ENCODE assay signal across 19 mouse cellular contexts in the genomic region with DNA sequence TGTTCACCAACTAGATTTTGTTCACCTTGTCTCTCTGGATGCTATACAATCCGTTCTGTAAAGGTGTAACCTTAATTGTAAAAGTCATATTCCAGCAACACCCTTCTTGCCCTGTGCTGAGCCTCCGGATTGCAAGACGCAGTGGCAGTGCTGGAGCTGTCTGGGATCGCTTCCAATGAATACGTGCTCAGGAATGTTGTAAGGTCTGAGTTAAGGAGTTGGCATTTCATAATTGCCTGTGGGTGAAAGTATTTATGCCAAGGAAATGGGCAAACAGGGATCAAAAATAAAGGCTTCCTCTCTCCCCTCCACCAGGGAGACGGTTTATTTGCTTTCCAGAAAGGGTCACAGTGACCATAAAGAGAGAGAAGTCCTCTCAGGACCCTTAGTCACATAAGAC.
DNase-seq lines count a peak whose midpoint lies in the region; ATAC-seq and TF ChIP-seq lines count a peak whose summit lies in the region.
"Had no signal": no experiment of that assay in that cellular context is flagged by ENCODE, and none has a peak within 500 bp of the region (broad histone marks: within the 10 kb centered on the region; RNA-seq: fewer than 3 reads in every experiment).

No protein-coding gene starts in this region.

- ATAC-seq in Patski = peak; percentile 54
- no peak for ATAC-seq in cerebellum, adult (ENCODE audit: insufficient number of reproducible peaks, low FRiP score, low TSS enrichment)
- ATAC-seq: CD4-positive, CD25-positive, alpha-beta regulatory T cell, adult 4 months had no signal

- no peak for TF ChIP-seq POLR2A in thymus, adult 2 months (IDR thresholded peaks at IDR 0.05; ENCODE audit: control insufficient read depth, extremely low read depth, insufficient read depth, low read length, poor library complexity)

- no peaks in the 10 kb centered on the region for H3K36me3 ChIP-seq in thymus, adult 2 months (ENCODE audit: control insufficient read depth, insufficient read depth, low read length)
- H3K36me3 ChIP-seq: embryonic facial prominence, embryonic 13.5 days; forebrain, embryonic 12.5 days; G1E; heart, embryonic 12.5 days; limb, embryonic 15.5 days had no signal

- no peaks in the 10 kb centered on the region for H3K27me3 ChIP-seq in Patski
- no peaks in the 10 kb centered on the region for H3K27me3 ChIP-seq in thymus, adult 2 months (ENCODE audit: control insufficient read depth, insufficient read depth, low read length)
- H3K27me3 ChIP-seq: embryonic facial prominence, embryonic 13.5 days; forebrain, embryonic 12.5 days; heart, embryonic 12.5 days; limb, embryonic 15.5 days had no signal

- CTCF ChIA-PET in Patski (lab: Charles Lee) = no interaction called here

- in situ Hi-C loops in Patski (cut with MboI; ENCODE audit: low pct_unique_long_range_greater_than_20kb) = loop anchor here (10.0 to 25.0 kb wide), 2 partner anchors 144 to 467 kb away; no protein-coding TSS in a partner anchor

- peak; percentile 80 for DNase-seq in heart, adult 11 months
- no peak for DNase-seq in heart, postnatal 14 days
- DNase-seq in 3T3-L1 (ENCODE audit: low read depth, low spot score) (peak; percentile 96), Patski (ENCODE audit: low read depth, low spot score) (peak; percentile 10)
- DNase-seq in lung, postnatal 10 days = peak; percentile 27
- no peak for DNase-seq in thymus, adult 2 months
- DNase-seq: cerebellum, adult 11 months; cerebellum, postnatal 25 days; gastrocnemius, postnatal 25 days; kidney, postnatal 4 days; lung, embryonic 14.5 days; right cerebral cortex, adult 18-20 months had no signal

- 92% methylated on average over 6 of the region's 6 CpGs for WGBS in thymus, adult 2 months

- intact Hi-C loops in heart, postnatal 14 days (cut with DNase I) = no loop called here

- no peak for TF ChIP-seq CTCF in Patski (IDR thresholded peaks at IDR 0.05)
- no peak for TF ChIP-seq CTCF in thymus, adult 2 months (IDR thresholded peaks at IDR 0.05; ENCODE audit: borderline replicate concordance, control insufficient read depth, extremely low read depth, insufficient read depth, low read length, poor library complexity)

- no peak overlapping the region for H3K4me3 ChIP-seq in thymus, adult 2 months (ENCODE audit: control insufficient read depth, insufficient read depth, low read length)
- H3K4me3 ChIP-seq: embryonic facial prominence, embryonic 13.5 days; forebrain, embryonic 12.5 days; heart, embryonic 12.5 days; limb, embryonic 15.5 days had no signal

- no peaks in the 10 kb centered on the region for H3K4me1 ChIP-seq in thymus, adult 2 months (replicated peaks; ENCODE audit: control insufficient read depth, insufficient read depth, low read length)
- H3K4me1 ChIP-seq: forebrain, embryonic 12.5 days; heart, embryonic 12.5 days; limb, embryonic 15.5 days had no signal

- POLR2A ChIA-PET in Patski (lab: Charles Lee) = no interaction called here

- no peak overlapping the region for H3K27ac ChIP-seq in thymus, adult 2 months (ENCODE audit: control insufficient read depth, insufficient read depth, low read length)
- H3K27ac ChIP-seq: embryonic facial prominence, embryonic 13.5 days; forebrain, embryonic 12.5 days; limb, embryonic 15.5 days had no signal

Comparison
In these comparisons a context has a peak if more than half of its experiments do, and no peak if none do; other contexts are left out.
1. DNase-seq: peak in heart, adult 11 months (single experiment), 3T3-L1 (single experiment), Patski (single experiment) and lung, postnatal 10 days (single experiment); none in heart, postnatal 14 days (0 of 2) and thymus, adult 2 months (single experiment).